Mouse (Mus musculus): ENCODE results near the gene Ppargc1a.

Ppargc1a gene

GRCm38 (mm10) chr5:51567659-51568058, at the start of gene Ppargc1a:
Ppargc1a (minus strand) TSS chr5:51567726.
- no peak for DNase-seq (ENCODE audit: low spot score in 2 of 2)

- no peak for DNase-seq (ENCODE audit: low spot score in 2 of 2)
These were observed 49.4 kb upstream of the Ppargc1a start for GRCm38 (mm10) chr5:51616877-51617276.

GRCm38 (mm10) chr5:51612049-51612448, 44.5 kb upstream of the Ppargc1a start:
- DNase-seq (ENCODE audit: low spot score in 2 of 2) = no peak

- DNase-seq (ENCODE audit: low spot score in 2 of 2) = no peak
These were observed 40.4 kb upstream of the Ppargc1a start for GRCm38 (mm10) chr5:51607686-51608480.

- DNase-seq (ENCODE audit: low spot score in 2 of 2) = no peak
These were observed 32.0 kb upstream of the Ppargc1a start for GRCm38 (mm10) chr5:51599549-51599948.

GRCm38 (mm10) chr5:51595644-51596043, 28.1 kb upstream of the Ppargc1a start:
- DNase-seq (ENCODE audit: low spot score in 2 of 2) = no peak

GRCm38 (mm10) chr5:51592206-51592605, 24.7 kb upstream of the Ppargc1a start:
- no peak for DNase-seq (ENCODE audit: low spot score in 2 of 2)

GRCm38 (mm10) chr5:51591537-51592154, 24.1 kb upstream of the Ppargc1a start:
- no peak for DNase-seq (ENCODE audit: low spot score in 2 of 2)

GRCm38 (mm10) chr5:51586187-51586586, 18.7 kb upstream of the Ppargc1a start:
- no peak for DNase-seq (ENCODE audit: low spot score in 2 of 2)

- no peak for DNase-seq (ENCODE audit: low spot score in 2 of 2)
These were observed 17.5 kb upstream of the Ppargc1a start for GRCm38 (mm10) chr5:51584987-51585386.

GRCm38 (mm10) chr5:51584186-51584585, 16.7 kb upstream of the Ppargc1a start:
- DNase-seq (ENCODE audit: low spot score in 2 of 2) = no peak

GRCm38 (mm10) chr5:51583632-51584031, 16.1 kb upstream of the Ppargc1a start:
- DNase-seq (ENCODE audit: low spot score in 2 of 2) = peak; percentile 21 to 31

- DNase-seq (ENCODE audit: low spot score in 2 of 2) = no peak
These were observed 15.5 kb upstream of the Ppargc1a start for GRCm38 (mm10) chr5:51583030-51583429.

GRCm38 (mm10) chr5:51582618-51583017, 15.1 kb upstream of the Ppargc1a start:
- no peak for DNase-seq (ENCODE audit: low spot score in 2 of 2)

- no peak for DNase-seq (ENCODE audit: low spot score in 2 of 2)
These were observed 10.1 kb upstream of the Ppargc1a start for GRCm38 (mm10) chr5:51577594-51577993.

- DNase-seq (ENCODE audit: low spot score in 2 of 2) = no peak
These were observed 6.2 kb upstream of the Ppargc1a start for GRCm38 (mm10) chr5:51573770-51574169.

GRCm38 (mm10) chr5:51568198-51568690, 718 bp upstream of the Ppargc1a start:
- peak; percentile 36 to 38 for DNase-seq (ENCODE audit: low spot score in 2 of 2)

- DNase-seq (ENCODE audit: low spot score in 2 of 2) = no peak
These were observed 1.9 kb downstream of the Ppargc1a start for GRCm38 (mm10) chr5:51565672-51566071.

- DNase-seq (ENCODE audit: low spot score in 2 of 2) = no peak
These were observed 2.5 kb downstream of the Ppargc1a start for GRCm38 (mm10) chr5:51565038-51565437.

- DNase-seq (ENCODE audit: low spot score in 2 of 2) = no peak
These were observed 4.0 kb downstream of the Ppargc1a start for GRCm38 (mm10) chr5:51563574-51563973.

GRCm38 (mm10) chr5:51557607-51558278, 9.8 kb downstream of the Ppargc1a start:
- no peak for DNase-seq (ENCODE audit: low spot score in 2 of 2)

- peak; percentile 20 to 33 for DNase-seq (ENCODE audit: low spot score in 2 of 2)
These were observed 13.9 kb downstream of the Ppargc1a start for GRCm38 (mm10) chr5:51553671-51554070.
